Mouse (Mus musculus) heart, embryonic 11.5 days (tissue): ENCODE measurements around the gene Cenpm. TPM values are rescaled to one million over a fixed set of nuclear protein-coding genes. Genes with fewer than 3 reads are reported as not detected.
A peak's percentile ranks its signal among the peaks of the same experiment; 100 is the strongest.

Source experiments
- ATAC-seq: fragments of 200-750 bp; cut with Nextera tagmentation; replicated peaks from 2 replicates; pipeline ENCODE4 v1.8.0; 2017; ENCODE audit warnings: moderate library complexity; ENCODE audit not compliant: insufficient number of reproducible peaks, low FRiP score, low TSS enrichment
- H3K27ac ChIP-seq: fragments of 300-500 bp; sonication (generic); 2 replicates; pipeline ENCODE4 v1.5.1; 2014; ENCODE audit warnings: mild to moderate bottlenecking, low read depth, low read length
- H3K27me3 ChIP-seq: fragments of 300-500 bp; sonication (generic); 2 replicates; pipeline ENCODE4 v1.6.1; 2014; ENCODE audit warnings: mild to moderate bottlenecking, low read length, mixed read lengths; ENCODE audit not compliant: control insufficient read depth, insufficient read depth
- H3K36me3 ChIP-seq: fragments of 300-500 bp; sonication (generic); 2 replicates; pipeline ENCODE4 v1.6.1; 2014; ENCODE audit warnings: mild to moderate bottlenecking, low read length, moderate library complexity, mixed read lengths; ENCODE audit not compliant: control insufficient read depth, insufficient read depth
- H3K4me1 ChIP-seq: fragments of 300-500 bp; sonication (generic); 2 replicates; pipeline ENCODE4 v1.6.1; 2014; ENCODE audit warnings: low read length; ENCODE audit not compliant: control insufficient read depth, insufficient read depth
- H3K4me2 ChIP-seq: fragments of 300-500 bp; sonication (generic); 2 replicates; pipeline ENCODE4 v1.6.1; 2014; ENCODE audit warnings: mild to moderate bottlenecking, moderate library complexity
- H3K4me3 ChIP-seq: fragments of 300-500 bp; sonication (generic); 2 replicates; pipeline ENCODE4 v1.5.1; 2014; ENCODE audit warnings: low read depth, low read length
- H3K9ac ChIP-seq: fragments of 300-500 bp; sonication (generic); 2 replicates; pipeline ENCODE4 v1.6.1; 2014; ENCODE audit warnings: mild to moderate bottlenecking, low read depth, low read length, moderate library complexity
- H3K9me3 ChIP-seq: fragments of 300-500 bp; sonication (generic); replicated peaks from 2 replicates; pipeline ENCODE4 v1.6.1; 2016; ENCODE audit warnings: low read length; ENCODE audit not compliant: control insufficient read depth
- WGBS: fragments of 180-500 bp; shearing (Covaris S2); extraction: QIAGEN DNeasy Blood & Tissue Kit; methylation state at CpG from one replicate; pipeline ENCODE4 v1.1.7; 2014; ENCODE audit not compliant: insufficient replicate concordance; 5-methylcytosine and 5-hydroxymethylcytosine counted together
- polyA plus RNA-seq: library from polyadenylated mRNA; unstranded; fragments of >200 nt; fragmentation: Nextera tagmentation; extraction: Ambion mirVana; gene quantifications from 2 replicates; pipeline ENCODE4 v1.2.1, GENCODE M21; 2014

Cenpm gene
- polyA plus RNA-seq, 1 experiment from 2014 or later, result 67.3 TPM

DNA sequence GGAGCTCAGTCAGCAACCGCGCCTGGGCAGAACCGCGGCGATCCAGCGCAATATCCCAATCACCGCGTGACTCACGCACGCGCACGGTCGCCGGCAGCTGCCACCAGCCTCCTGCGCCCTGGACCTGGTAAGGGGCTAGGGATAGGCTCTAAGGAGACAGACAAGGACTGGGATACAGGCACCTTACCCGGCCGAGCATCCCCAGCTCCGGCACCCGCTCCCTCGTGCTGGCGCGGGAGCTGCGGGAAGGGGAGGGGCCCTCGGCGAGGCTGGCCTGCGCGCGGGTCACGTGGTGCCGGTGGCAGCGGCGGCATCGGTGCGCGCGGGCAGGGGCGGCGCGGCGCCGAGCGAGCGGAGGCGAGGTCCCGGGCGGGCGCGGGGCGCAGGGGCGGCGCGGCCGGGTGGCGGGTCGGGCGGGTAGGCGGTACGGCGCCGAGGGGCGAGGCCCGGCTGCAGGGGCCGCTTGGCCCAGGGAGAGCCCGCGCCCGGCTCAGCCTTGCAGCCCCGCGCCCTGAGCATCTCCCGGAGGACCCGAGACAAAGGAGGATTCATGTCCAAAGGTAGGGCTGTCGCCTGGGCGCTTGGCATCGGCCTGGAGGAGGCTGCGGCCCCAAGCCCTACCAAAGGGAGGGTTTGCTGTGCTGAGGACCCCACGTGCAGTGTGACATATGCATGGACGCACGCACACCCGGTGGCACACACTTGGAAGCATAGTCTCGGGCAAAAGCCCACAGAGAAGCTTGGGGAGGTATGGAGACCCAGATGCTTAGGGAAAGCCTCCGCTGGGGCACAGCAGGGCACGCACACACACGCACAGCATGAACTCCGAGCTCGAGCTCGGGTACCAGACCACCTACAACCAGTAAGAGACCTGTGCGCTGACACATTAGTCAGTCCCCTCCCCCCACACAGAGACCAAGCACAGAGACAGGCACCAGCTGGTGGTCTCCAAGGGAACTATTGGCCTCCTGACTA lies 30.7 kb upstream of the Cenpm start:
- Histone ChIP-seq H3K9ac (peak overlapping the region; percentile 48; the same call in 1 of the 2 replicates), H3K9me3 (no peaks in the 10 kb centered on the region), H3K4me3 (peak overlapping the region; percentile 57), H3K27ac (no peak overlapping the region), H3K27me3 (peaks cover 60% of the 10 kb centered on the region), H3K4me1 (peaks cover 13% of the 10 kb centered on the region; the same call in 1 of the 2 replicates), H3K36me3 (no peaks in the 10 kb centered on the region), H3K4me2 (peak overlapping the region; percentile 98)
- ATAC-seq, result no peak; the same call in 1 of the 2 replicates
- WGBS, result 1% methylated on average over 79 of the region's 86 CpGs

DNA sequence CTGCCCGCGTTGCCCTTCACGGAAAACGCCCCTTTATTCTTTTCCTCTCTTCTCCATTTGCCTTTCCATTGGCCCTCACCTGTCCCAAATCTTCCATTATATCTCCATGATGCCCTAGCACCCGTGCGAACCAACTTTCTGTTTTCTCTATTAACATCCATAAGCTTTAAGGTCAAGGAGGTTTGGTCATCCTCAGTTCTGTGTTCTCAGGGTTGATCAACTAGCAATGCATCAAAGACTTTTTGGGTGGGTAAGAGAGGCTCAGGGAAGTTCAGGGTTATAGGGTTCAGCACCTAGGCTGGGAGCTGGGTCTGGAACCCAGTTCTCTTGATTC lies 30.0 kb upstream of the Cenpm start, which contains the start of gene Sept3:
Gene Sept3 (plus strand): TSS at position 301 of the 334 bp plus-strand sequence.
- Histone ChIP-seq H3K27ac (no peak within 1 kb of the TSS), H3K4me3 (peak within 1 kb of the TSS; percentile 57), H3K4me1 (peaks cover 16% of the 10 kb centered on the region; the same call in 1 of the 2 replicates), H3K9ac (peak within 1 kb of the TSS; percentile 48; the same call in 1 of the 2 replicates), H3K4me2 (peak within 1 kb of the TSS; percentile 98), H3K9me3 (no peaks in the 10 kb centered on the region), H3K27me3 (peaks cover 60% of the 10 kb centered on the region), H3K36me3 (no peaks in the 10 kb centered on the region)
- WGBS, result 35% methylated on average over 6 of the region's 6 CpGs
- ATAC-seq, result no peak

DNA sequence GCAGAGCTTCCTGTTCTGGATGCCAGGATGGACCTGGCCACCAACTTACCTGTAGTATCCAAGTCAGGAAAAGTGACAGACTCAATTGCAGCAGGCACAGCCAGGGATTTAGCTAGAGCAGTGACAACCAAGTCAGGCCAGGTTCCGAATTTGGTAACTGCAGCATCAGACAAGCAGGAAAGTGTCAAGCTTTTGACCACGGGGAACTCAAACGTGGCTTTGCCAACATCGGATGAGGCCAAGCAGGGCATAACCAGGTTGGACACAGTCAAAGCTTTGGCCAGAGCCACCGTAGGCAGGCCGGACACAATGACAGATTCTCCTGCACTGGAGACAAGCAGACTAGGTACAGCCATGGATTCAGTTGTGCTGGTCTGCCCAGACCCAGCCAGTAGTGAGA lies 27.7 kb upstream of the Cenpm start:
- Histone ChIP-seq H3K9me3 (no peaks in the 10 kb centered on the region), H3K4me2 (no peak overlapping the region), H3K36me3 (no peaks in the 10 kb centered on the region), H3K4me1 (peaks cover 16% of the 10 kb centered on the region; the same call in 1 of the 2 replicates), H3K4me3 (no peak overlapping the region), H3K9ac (no peak overlapping the region), H3K27ac (no peak overlapping the region), H3K27me3 (peaks cover 54% of the 10 kb centered on the region)
- ATAC-seq, result no peak
- 77% methylated on average over 6 of the region's 6 CpGs for WGBS

DNA sequence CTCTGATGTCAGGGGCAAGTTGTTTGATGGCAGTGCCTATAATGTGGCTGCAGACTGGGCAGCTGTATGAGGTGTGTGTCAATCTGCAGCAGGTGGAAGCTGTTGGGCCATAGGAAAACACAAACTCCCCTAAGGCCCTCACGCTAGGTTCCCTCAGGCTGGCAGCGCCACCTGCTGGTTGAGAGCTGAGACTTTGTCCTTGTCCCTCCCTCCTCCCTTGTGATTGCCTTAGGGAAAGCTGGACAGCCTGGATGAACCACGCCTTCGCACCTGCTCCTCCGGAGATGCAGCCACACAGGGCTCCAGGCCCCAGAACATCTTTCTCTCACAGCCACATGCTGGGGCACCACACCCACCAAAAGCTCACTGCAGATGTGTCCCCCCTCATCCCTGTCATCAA lies 26.7 kb upstream of the Cenpm start:
- Histone ChIP-seq H3K4me3 (no peak overlapping the region), H3K4me1 (peaks cover 16% of the 10 kb centered on the region; the same call in 1 of the 2 replicates), H3K9ac (no peak overlapping the region), H3K4me2 (no peak overlapping the region), H3K36me3 (no peaks in the 10 kb centered on the region), H3K27ac (no peak overlapping the region), H3K27me3 (peaks cover 44% of the 10 kb centered on the region), H3K9me3 (no peaks in the 10 kb centered on the region)
- WGBS, result 12% methylated on average over 5 of the region's 5 CpGs
- ATAC-seq, result no peak

DNA sequence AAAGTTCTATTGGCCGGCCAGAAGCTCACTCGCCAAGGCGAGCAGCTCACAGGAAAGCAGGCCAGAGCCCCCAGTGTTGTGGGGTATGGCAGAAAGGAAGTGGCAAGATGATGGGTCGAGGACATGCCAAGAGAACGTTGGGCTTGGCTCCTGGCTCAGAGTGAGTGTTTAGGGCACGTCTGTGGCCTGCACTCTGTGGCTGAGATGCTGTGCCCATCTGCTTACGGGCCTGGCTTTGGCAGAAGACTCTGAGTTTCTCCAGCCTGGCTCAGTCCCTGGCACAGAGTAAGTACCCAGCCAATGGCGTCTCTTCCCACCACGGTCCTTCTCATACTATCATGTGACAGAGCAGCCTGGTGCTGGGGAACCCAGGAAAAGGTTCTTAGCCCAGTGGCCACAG lies 24.2 kb upstream of the Cenpm start:
- Histone ChIP-seq H3K9me3 (no peaks in the 10 kb centered on the region), H3K27ac (no peak overlapping the region), H3K4me1 (peaks cover 11% of the 10 kb centered on the region; the same call in 1 of the 2 replicates), H3K27me3 (peaks cover 20% of the 10 kb centered on the region), H3K36me3 (no peaks in the 10 kb centered on the region), H3K4me3 (no peak overlapping the region), H3K4me2 (no peak overlapping the region), H3K9ac (no peak overlapping the region)
- ATAC-seq, result no peak
- 78% methylated on average over 9 of the region's 9 CpGs for WGBS

DNA sequence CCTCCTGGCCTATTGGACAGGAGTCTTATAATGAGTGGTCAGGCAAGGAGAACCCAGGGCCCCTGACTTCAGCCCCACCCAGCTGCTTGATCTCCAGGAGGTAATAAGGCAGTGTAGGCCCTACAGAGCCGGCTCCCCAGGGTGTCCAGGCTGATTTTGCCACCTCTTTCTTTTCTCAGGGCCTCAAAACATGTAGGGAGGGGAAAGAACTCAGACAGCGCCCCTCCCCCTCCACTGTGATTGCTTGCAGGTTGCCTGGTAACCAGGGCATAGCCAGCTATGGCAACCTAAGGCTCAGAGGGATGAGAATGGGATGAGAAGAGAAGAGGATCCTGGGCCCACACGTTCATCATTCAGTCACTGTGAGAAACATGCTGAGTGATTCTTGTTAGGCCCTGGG lies 23.6 kb upstream of the Cenpm start:
- Histone ChIP-seq H3K9ac (no peak overlapping the region), H3K36me3 (no peaks in the 10 kb centered on the region), H3K4me1 (peaks cover 11% of the 10 kb centered on the region; the same call in 1 of the 2 replicates), H3K4me3 (no peak overlapping the region), H3K27me3 (peaks cover 14% of the 10 kb centered on the region), H3K4me2 (no peak overlapping the region), H3K9me3 (no peaks in the 10 kb centered on the region), H3K27ac (no peak overlapping the region)
- 26% methylated on average over 3 of the region's 3 CpGs for WGBS
- no peak for ATAC-seq

DNA sequence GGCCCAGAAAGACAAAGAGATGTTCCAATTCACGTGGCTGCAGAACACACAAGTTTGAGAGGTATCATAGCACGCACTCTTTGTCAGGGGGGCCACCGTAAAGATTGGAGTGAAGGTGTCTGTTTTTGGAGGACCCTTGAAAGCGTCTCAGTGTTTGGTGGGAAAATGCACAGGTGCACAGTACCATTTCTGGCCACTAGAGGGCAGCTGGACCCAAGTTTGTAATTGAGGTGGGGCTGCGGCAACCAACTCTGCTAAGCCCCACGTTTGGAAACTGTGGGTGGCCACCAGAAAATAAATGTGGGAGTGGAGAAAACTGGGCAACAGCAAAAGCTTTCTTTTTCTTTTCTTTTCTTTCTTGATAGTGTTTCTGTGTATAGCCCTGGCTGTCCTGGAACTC lies 21.8 kb upstream of the Cenpm start:
- H3K9ac ChIP-seq, result no peak overlapping the region
- no peak for ATAC-seq
- no peak overlapping the region for H3K4me2 ChIP-seq
- H3K4me1 ChIP-seq, result peaks cover 11% of the 10 kb centered on the region; the same call in 1 of the 2 replicates
- H3K27ac ChIP-seq, result no peak overlapping the region
- H3K27me3 ChIP-seq, result no peaks in the 10 kb centered on the region
- H3K9me3 ChIP-seq, result no peaks in the 10 kb centered on the region
- 17% methylated on average over 6 of the region's 6 CpGs for WGBS
- no peaks in the 10 kb centered on the region for H3K36me3 ChIP-seq
- H3K4me3 ChIP-seq, result no peak overlapping the region

DNA sequence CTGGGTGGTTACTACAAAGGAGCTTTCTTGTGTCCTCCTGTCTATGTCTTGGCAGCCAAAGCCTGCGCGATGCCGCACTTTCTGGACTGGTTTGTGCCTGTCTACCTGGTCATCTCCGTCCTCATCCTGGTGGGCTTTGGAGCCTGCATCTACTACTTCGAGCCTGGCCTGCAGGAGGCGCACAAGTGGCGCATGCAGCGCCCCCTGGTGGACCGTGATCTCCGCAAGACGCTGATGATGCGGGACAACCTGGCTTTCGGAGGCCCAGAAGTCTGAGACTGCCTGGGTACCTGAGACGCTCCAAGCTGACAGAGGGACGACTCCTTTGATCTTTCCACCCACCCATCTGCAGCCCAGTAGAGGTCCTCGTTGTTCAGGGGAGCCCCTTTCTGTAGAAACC lies 15.0 kb upstream of the Cenpm start:
- 13% methylated on average over 16 of the region's 16 CpGs for WGBS
- no peak overlapping the region for H3K27ac ChIP-seq
- no peaks in the 10 kb centered on the region for H3K4me1 ChIP-seq
- peaks cover 6% of the 10 kb centered on the region; the same call in 1 of the 2 replicates for H3K27me3 ChIP-seq
- H3K36me3 ChIP-seq, result no peaks in the 10 kb centered on the region
- H3K9ac ChIP-seq, result no peak overlapping the region
- H3K4me3 ChIP-seq, result no peak overlapping the region
- H3K4me2 ChIP-seq, result no peak overlapping the region
- H3K9me3 ChIP-seq, result no peaks in the 10 kb centered on the region
- no peak for ATAC-seq
